Mouse (Mus musculus): ENCODE measurements around the gene Hbb-y.
"Not testable (repeated sequence)": the region's sequence is repeated elsewhere in the genome, so short reads cannot be mapped to it uniquely, and the experiment has no call there.

Hbb-y gene

GRCm38 (mm10) chr7:103853090-103853489, at the start of gene Hbb-y:
Gene Hbb-y, minus strand, starts transcription at chr7:103853216.
- peak; percentile 36 for DNase-seq (ENCODE audit: low spot score)

DNA sequence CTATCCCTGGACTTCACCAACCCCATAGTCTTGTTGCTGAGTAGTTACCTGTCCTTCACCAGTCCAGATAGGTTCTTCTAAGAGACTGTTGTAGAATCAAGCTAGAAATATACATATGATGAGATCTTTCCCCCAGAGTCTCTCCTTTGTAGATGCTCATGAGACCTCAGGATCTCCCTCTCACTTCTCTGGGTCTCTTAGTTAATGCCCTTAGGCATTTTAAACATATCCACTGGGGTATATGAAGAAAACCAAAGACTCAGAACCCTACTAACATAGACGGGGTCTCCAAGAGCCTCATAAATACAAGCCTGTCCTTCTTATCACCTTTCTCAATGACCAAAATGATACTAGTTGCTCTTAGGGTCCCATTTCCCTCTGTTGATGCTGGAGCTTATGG, 41.4 kb upstream of the Hbb-y start, which contains the start of gene Olfr64:
Gene Olfr64 (minus strand): TSS at position 101 of the 400 bp plus-strand sequence.
- no peak for DNase-seq (ENCODE audit: low spot score)

DNA sequence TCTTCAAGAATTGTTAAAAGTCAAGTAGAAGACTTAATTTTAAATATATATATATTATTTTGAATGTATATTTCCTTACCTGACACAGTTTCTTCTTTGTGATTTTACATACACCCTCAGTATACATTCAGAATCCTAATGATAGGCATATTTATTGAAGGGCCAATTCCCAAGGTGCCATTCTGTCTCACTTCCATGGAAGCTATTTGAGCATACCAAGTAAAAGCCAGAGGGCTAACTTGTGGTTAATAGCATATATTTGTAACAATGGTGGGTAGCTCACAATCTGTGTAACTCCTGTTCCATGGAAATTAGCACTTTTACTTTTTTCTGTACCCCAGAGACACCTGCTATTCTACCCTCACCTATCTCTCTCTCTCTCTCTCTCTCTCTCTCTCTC, 33.1 kb upstream of the Hbb-y start, which contains the start of gene Olfr66:
Gene Olfr66 (minus strand): TSS at position 101 of the 400 bp plus-strand sequence.
- no peak for DNase-seq (ENCODE audit: low spot score)

GRCm38 (mm10) chr7:103877093-103877492, 24.1 kb upstream of the Hbb-y start:
- no peak for DNase-seq (ENCODE audit: low spot score)

DNA sequence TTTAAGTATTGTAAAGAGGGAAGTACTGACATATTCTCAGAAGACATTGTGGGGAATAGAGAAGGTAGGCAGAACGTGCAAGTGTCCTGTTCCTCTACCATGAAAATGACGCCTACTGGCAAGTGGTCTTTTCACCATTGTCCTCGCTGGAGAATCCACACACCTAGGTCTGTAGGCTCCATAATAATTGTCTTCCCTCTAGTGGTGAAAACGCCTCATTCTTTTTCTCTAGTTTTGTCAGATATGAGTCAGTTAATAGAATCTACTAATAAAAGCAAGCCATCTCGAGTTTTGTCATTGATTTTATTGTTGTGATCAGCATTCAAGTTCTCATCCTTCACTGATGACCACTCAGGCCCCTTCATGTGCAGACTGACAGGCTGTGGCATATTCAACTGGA, 21.4 kb upstream of the Hbb-y start:
- DNase-seq (ENCODE audit: low spot score), result no peak

DNA sequence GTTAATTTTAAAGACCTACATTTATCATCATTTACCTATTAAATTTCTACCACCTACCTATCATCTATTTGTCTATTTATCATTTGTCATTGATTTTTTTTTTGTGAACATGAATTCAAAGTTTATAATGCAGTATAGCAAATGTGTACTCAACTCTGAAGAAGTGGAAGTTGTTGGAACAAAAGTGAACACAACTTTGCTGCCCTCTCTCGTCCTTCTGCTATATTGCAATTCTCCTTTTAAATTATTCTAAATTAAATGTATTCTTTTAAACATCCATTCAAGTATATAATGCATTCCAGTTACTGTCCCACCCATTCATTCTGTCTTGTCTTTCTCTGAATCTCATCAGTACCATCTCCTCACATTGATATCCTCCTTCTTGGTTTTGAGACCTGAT, 20.0 kb upstream of the Hbb-y start:
- no peak for DNase-seq (ENCODE audit: low spot score)

DNA sequence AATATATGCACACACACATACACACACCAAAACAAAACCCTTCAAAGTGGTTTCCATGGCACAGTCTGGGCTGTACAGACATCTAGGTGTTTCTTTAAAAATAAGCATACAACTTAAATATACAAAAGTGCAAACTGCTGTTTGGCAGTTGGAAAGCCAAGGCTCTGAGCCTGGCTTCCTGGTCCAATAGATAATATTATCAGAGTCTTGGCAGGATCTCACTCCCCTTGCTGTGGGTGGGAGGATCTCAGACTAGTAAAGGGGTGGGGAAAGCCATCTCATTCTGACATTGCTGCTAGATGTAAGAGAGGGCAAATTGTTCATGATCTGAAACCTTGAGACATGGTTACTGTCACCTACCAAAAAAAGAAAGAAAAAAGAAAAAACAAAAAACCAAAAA, 17.7 kb upstream of the Hbb-y start:
- DNase-seq (ENCODE audit: low spot score), result no peak

DNA sequence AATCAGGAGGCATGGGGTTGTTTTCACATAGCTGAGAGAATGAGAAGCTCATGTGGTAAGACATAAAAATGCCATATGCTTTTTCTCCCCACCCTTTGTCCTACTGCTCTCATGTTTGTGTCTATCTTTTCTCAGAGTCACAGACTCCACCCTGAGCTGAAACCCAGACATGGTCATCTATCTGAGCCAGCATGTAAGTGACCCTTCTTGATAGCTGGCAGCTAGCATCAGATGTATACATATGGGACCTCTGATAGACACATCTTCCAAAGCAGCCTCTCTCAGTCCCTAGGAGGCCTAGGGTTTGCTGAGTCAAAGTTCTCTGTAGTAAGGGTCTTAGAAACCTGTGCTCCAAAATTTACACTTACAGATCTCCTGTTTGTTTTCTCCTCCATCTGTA, 12.7 kb upstream of the Hbb-y start:
- no peak for DNase-seq (ENCODE audit: low spot score)

DNA sequence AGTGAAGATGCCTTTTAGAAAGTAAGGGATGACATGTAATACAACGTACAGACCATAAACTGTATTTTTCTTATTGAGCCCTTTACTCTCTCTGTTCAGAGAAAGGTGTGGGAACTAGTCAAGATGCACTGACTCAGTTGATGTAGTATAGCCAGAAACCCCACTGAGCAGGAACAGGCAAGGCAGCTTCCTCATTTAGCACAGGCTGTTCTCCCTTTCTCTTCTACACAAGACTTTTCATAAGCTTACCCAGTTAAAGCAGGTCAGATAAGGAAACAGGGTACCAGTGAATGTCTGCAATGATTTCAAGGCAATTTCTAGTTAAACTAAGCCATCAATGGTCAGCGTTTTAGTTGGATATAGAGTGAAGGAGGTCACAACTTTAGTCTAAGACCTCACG, 8.5 kb upstream of the Hbb-y start:
- no peak for DNase-seq (ENCODE audit: low spot score)

DNA sequence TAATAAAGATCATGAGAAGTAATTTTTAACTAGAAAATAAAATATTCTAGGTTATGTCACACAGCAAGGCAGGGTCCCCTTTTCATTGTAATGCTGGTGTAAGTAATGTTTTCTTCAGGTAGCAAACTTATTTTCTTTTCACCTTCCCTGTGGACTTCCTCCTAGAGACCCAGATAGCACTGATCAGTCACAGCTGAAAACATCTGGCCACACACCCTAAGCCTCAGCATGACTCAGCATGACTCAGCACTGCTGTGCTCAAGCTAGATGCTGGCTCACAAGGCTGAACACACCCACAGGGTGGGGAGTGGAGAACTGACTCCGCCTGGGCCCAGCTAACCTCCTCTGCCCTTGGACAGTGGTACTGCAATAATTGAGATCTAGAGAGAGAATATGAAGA, 7.8 kb upstream of the Hbb-y start:
- DNase-seq (ENCODE audit: low spot score), result peak; percentile 72

DNA sequence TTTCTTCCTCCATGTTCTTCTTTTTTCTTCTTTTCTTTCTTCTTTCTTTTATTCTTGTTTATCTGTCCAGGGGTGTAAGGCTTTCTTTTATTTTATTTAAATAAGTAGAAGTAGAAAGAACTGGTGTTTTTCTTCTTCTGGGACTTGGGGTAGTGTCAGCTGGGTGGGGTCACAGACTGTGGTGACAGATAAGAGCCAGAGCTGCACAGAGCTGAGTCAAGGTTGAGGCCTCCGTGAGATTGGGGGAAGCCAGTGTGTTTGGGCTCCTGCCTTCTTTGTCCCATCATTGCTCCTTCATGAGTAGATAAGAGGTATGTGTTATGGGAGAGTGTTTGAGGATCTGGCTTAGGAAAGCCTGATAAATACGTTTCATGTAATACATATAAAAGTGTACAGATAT, 6.1 kb upstream of the Hbb-y start:
- no peak for DNase-seq (ENCODE audit: low spot score)

DNA sequence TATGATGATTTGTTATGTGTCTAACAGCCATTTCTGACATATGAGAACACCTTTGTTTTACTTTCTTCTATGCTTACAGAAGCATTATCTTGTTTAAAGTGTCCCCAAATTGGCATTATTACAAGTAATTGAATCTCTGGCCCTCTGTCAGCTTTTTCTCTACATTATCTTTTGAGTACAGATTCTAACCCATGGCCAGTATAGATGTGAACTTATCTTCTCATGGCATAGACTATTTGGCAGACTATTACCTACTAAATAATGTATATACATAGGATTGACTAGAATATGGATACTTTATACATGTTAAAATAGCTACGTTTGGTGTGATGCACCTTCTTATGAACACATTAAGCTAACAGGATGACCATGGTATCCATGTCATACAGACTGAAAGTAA, 1.7 kb upstream of the Hbb-y start:
- DNase-seq (ENCODE audit: low spot score), result no peak

GRCm38 (mm10) chr7:103844525-103845325, 8.3 kb downstream of the Hbb-y start:
- no peak for DNase-seq (ENCODE audit: low spot score)

- no peak for DNase-seq (ENCODE audit: low spot score)
Measured at GRCm38 (mm10) chr7:103843034-103843433, 10.0 kb downstream of the Hbb-y start, which contains the start of gene Hbb-bh1. Gene Hbb-bh1, minus strand, starts transcription at chr7:103843164.

DNA sequence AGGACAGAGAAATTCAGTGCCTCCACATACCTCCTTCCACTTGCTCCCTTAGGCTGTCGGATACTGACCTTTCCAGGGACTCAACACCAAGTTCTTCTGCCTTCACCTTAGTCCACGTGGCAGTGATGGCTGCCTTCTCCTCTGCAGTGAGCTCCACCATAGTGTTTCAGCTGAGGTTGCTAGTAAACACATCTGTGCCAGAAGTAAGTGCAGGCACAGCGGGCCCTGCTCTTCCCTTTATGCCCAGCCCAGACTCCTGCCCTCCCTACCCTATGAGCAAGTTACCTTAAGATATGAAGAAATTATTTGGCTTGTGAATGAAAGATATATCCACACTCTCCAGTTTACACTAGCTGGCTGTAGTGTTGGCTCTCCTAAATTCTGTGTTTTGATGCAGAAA, 12.7 kb downstream of the Hbb-y start, which contains the start of gene Hbb-bh2:
Gene Hbb-bh2 (minus strand): TSS at position 253 of the 400 bp plus-strand sequence.
- no peak for DNase-seq (ENCODE audit: low spot score)

GRCm38 (mm10) chr7:103827808-103828207, 25.2 kb downstream of the Hbb-y start, which contains the start of gene Hbb-bs:
Gene Hbb-bs, minus strand, starts transcription at chr7:103828096.
- no peak for DNase-seq (ENCODE audit: low spot score)

- not testable (repeated sequence) for DNase-seq (ENCODE audit: low spot score)
Measured at GRCm38 (mm10) chr7:103827139-103827538, 25.9 kb downstream of the Hbb-y start.

GRCm38 (mm10) chr7:103826255-103826887, 26.6 kb downstream of the Hbb-y start:
- DNase-seq (ENCODE audit: low spot score), result no peak

DNA sequence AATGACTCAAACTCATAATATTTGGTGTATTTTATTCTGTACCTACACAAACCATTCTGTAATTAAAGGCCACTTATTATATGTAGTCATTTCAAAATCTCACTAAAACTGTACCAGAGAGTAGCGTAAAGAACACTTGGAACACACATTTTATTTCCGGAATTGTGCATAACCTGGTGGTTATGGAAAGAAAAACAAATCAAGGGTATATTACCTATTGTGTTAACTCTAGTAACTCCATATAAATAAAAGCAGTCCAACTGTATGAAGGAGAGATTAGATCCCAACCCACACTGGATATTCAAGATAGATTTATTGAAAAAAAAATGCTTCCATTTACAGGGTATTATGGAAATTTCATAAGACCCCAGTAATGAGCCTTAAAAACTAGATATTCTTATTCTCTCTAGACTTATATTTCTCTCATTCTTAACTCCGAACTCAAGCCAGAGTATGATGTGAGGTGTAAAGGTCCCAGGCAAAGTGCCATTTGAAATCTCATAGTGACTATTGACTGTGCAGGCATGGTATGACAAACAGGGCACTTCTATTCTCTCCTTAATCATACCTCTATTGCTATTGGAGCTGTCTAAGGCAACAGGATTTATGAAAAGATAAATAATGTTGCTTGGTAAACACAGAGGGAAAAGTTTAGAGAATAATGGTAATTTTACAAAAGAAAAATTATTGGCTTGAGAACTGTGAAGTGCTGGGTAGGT, 27.3 kb downstream of the Hbb-y start:
- no peak for DNase-seq (ENCODE audit: low spot score)

- no peak for DNase-seq (ENCODE audit: low spot score)
Measured at GRCm38 (mm10) chr7:103824597-103824996, 28.4 kb downstream of the Hbb-y start.

DNA sequence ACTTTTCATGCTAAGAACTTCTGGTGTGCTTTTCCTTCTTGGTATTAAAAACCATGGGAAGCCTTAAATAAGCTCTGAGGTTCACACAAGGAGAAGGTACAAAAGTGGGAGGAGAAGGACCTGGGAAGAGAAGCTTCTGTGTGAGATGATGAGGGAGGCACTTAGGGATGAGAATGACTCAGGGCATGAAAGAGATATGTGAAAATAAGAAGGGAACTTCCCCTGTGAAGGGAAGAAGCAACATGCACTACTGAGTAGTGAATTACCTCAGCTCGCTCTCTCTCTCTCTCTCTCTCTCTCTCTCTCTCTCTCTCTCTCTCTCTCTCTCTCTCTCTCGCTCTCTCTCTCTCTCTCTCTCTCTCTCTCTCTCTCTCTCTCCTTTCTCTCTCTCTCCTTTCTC, 37.9 kb downstream of the Hbb-y start:
- DNase-seq (ENCODE audit: low spot score), result not testable (repeated sequence)

DNA sequence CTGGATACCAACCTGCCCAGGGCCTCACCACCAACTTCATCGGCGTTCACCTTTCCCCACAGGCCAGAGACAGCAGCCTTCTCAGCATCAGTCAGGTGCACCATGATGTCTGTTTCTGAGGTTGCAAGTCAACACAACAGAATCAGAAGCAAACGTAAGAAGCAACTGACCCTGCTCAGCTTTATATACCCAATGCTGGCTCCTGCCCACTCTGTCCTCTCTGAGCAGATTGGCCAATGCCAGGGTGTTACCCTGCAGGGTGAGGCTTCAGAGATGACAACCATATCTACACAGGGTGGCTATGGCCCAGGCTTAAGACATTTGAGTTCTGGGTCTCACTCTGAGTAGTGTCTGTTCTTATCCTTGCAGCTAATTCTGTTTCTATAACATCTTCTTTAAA, 39.2 kb downstream of the Hbb-y start, which contains the start of gene Hbb-bt:
Gene Hbb-bt (minus strand): TSS at position 231 of the 400 bp plus-strand sequence.
- DNase-seq (ENCODE audit: low spot score), result no peak

All from embryo, embryonic 10 days (tissue).